Mouse (Mus musculus) limb, embryonic 10.5 days (tissue): ENCODE measurements at regions not wholly inside any gene's neighbourhood (a gene's known extent, or its start where the extent isn't known, plus 50 kb on each side); places are given as distances from the start of the nearest gene placed in this dataset.
A peak's percentile ranks its signal among the peaks of the same experiment; 100 is the strongest.

Source experiments
- DNase-seq: peaks from one replicate; pipeline ENCODE4 v3.0.0-alpha.2; 2017; ENCODE audit warnings: low spot score
- H3K27ac ChIP-seq: fragments of 300-500 bp; sonication (generic); 2 replicates; pipeline ENCODE4 v1.5.1; 2016; ENCODE audit warnings: mild to moderate bottlenecking
- H3K27me3 ChIP-seq: fragments of 300-500 bp; sonication (generic); 2 replicates; pipeline ENCODE4 v1.6.1; 2016; ENCODE audit warnings: low read depth, mild to moderate bottlenecking; ENCODE audit not compliant: poor library complexity, severe bottlenecking
- H3K36me3 ChIP-seq: fragments of 300-500 bp; sonication (generic); 2 replicates; pipeline ENCODE4 v1.6.1; 2016; ENCODE audit warnings: mild to moderate bottlenecking, moderate library complexity
- H3K4me1 ChIP-seq: fragments of 300-500 bp; sonication (generic); 2 replicates; pipeline ENCODE4 v1.6.1; 2016
- H3K4me3 ChIP-seq: fragments of 300-500 bp; sonication (generic); 2 replicates; pipeline ENCODE4 v1.5.1; 2016; ENCODE audit warnings: mild to moderate bottlenecking, moderate library complexity
- H3K9me3 ChIP-seq: fragments of 300-500 bp; sonication (generic); replicated peaks from 2 replicates; pipeline ENCODE4 v1.6.1; 2016; ENCODE audit warnings: mild to moderate bottlenecking
- WGBS: fragments of 180-500 bp; shearing (Covaris S2); methylation state at CpG from one replicate; pipeline ENCODE4 v1.1.7; 2016; 5-methylcytosine and 5-hydroxymethylcytosine counted together

GRCm38 (mm10) chr2:106513025-106513386 is 180.1 kb upstream of the Mpped2 start:
- Histone ChIP-seq H3K9me3 (no peaks in the 10 kb centered on the region), H3K4me1 (peaks cover 14% of the 10 kb centered on the region), H3K27ac (0 out of 2 replicates have a peak overlapping the region, but pooled peaks have one; percentile 46), H3K36me3 (no peaks in the 10 kb centered on the region), H3K27me3 (no peaks in the 10 kb centered on the region; the same call in 1 of the 2 replicates), H3K4me3 (no peak overlapping the region)
- WGBS, result 40% methylated on average over 5 of the region's 5 CpGs
- DNase-seq, result no peak

GRCm38 (mm10) chr2:106517224-106517623 is 175.8 kb upstream of the Mpped2 start:
- no peak overlapping the region for H3K27ac ChIP-seq
- no peak for DNase-seq
- no peaks in the 10 kb centered on the region for H3K9me3 ChIP-seq
- H3K4me3 ChIP-seq, result no peak overlapping the region
- H3K4me1 ChIP-seq, result peaks cover 13% of the 10 kb centered on the region
- H3K27me3 ChIP-seq, result no peaks in the 10 kb centered on the region
- WGBS, result 82% methylated on average over 5 of the region's 5 CpGs
- no peaks in the 10 kb centered on the region for H3K36me3 ChIP-seq

- 91% methylated on average over 3 of the region's 3 CpGs for WGBS
Observed at GRCm38 (mm10) chr2:106522961-106523360, 170.1 kb upstream of the Mpped2 start.

GRCm38 (mm10) chr2:106527008-106527407 is 166.1 kb upstream of the Mpped2 start:
- no peaks in the 10 kb centered on the region for H3K36me3 ChIP-seq
- WGBS, result 62% methylated on average over 2 of the region's 2 CpGs

More at GRCm38 (mm10) chr2:106522961-106523360, 170.1 kb upstream of the Mpped2 start:
- Histone ChIP-seq H3K27me3 (no peaks in the 10 kb centered on the region), H3K4me1 (peaks cover 11% of the 10 kb centered on the region), H3K4me3 (no peak overlapping the region), H3K9me3 (no peaks in the 10 kb centered on the region), H3K27ac (no peak overlapping the region), H3K36me3 (no peaks in the 10 kb centered on the region)
- DNase-seq, result no peak

GRCm38 (mm10) chr2:106529247-106529646 is 163.8 kb upstream of the Mpped2 start:
- peaks cover 18% of the 10 kb centered on the region for H3K4me1 ChIP-seq
- no peak for DNase-seq
- H3K4me3 ChIP-seq, result no peak overlapping the region
- no peak overlapping the region for H3K27ac ChIP-seq
- no peaks in the 10 kb centered on the region for H3K9me3 ChIP-seq
- H3K36me3 ChIP-seq, result no peaks in the 10 kb centered on the region
- 67% methylated on average over 5 of the region's 5 CpGs for WGBS
- H3K27me3 ChIP-seq, result no peaks in the 10 kb centered on the region

More at GRCm38 (mm10) chr2:106527008-106527407, 166.1 kb upstream of the Mpped2 start:
- Histone ChIP-seq H3K4me1 (peaks cover 17% of the 10 kb centered on the region), H3K27ac (peak overlapping the region; percentile 92), H3K4me3 (no peak overlapping the region), H3K27me3 (no peaks in the 10 kb centered on the region), H3K9me3 (no peaks in the 10 kb centered on the region)
- peak; percentile 55 for DNase-seq

GRCm38 (mm10) chr2:106529746-106530145 is 163.3 kb upstream of the Mpped2 start:
- peaks cover 22% of the 10 kb centered on the region for H3K4me1 ChIP-seq
- H3K27me3 ChIP-seq, result no peaks in the 10 kb centered on the region
- no peak overlapping the region for H3K27ac ChIP-seq
- 50% methylated on average over 2 of the region's 2 CpGs for WGBS
- no peaks in the 10 kb centered on the region for H3K9me3 ChIP-seq
- H3K36me3 ChIP-seq, result no peaks in the 10 kb centered on the region
- DNase-seq, result no peak
- no peak overlapping the region for H3K4me3 ChIP-seq

GRCm38 (mm10) chr2:106538329-106538728 is 154.7 kb upstream of the Mpped2 start:
- DNase-seq, result no peak
- peak overlapping the region; percentile 25; the same call in 1 of the 2 replicates for H3K27ac ChIP-seq
- H3K27me3 ChIP-seq, result no peaks in the 10 kb centered on the region
- peaks cover 27% of the 10 kb centered on the region for H3K4me1 ChIP-seq
- WGBS, result 75% methylated on average over 4 of the region's 4 CpGs
- H3K9me3 ChIP-seq, result no peaks in the 10 kb centered on the region
- no peaks in the 10 kb centered on the region for H3K36me3 ChIP-seq
- H3K4me3 ChIP-seq, result no peak overlapping the region

GRCm38 (mm10) chr2:106540176-106540575 is 152.9 kb upstream of the Mpped2 start:
- Histone ChIP-seq H3K4me1 (peaks cover 22% of the 10 kb centered on the region), H3K9me3 (no peaks in the 10 kb centered on the region), H3K36me3 (no peaks in the 10 kb centered on the region), H3K27ac (no peak overlapping the region), H3K27me3 (no peaks in the 10 kb centered on the region), H3K4me3 (no peak overlapping the region)
- DNase-seq, result no peak
- 97% methylated on average over 5 of the region's 5 CpGs for WGBS

GRCm38 (mm10) chr2:106547117-106547516 is 146.0 kb upstream of the Mpped2 start:
- no peak overlapping the region for H3K4me3 ChIP-seq
- 0 out of 2 replicates have a peak, but pooled peaks cover 5% of the 10 kb centered on the region for H3K4me1 ChIP-seq
- H3K27ac ChIP-seq, result no peak overlapping the region
- DNase-seq, result no peak
- no peaks in the 10 kb centered on the region for H3K27me3 ChIP-seq
- no peaks in the 10 kb centered on the region for H3K36me3 ChIP-seq
- H3K9me3 ChIP-seq, result no peaks in the 10 kb centered on the region
- WGBS, result 80% methylated on average over 4 of the region's 4 CpGs

GRCm38 (mm10) chr2:106553666-106554065 is 139.4 kb upstream of the Mpped2 start:
- H3K4me3 ChIP-seq, result no peak overlapping the region
- H3K27ac ChIP-seq, result 0 out of 2 replicates have a peak overlapping the region, but pooled peaks have one; percentile 28
- 0 out of 2 replicates have a peak, but pooled peaks cover 5% of the 10 kb centered on the region for H3K4me1 ChIP-seq
- H3K36me3 ChIP-seq, result no peaks in the 10 kb centered on the region
- WGBS, result 88% methylated on average over 5 of the region's 5 CpGs
- no peaks in the 10 kb centered on the region for H3K9me3 ChIP-seq
- no peak for DNase-seq
- H3K27me3 ChIP-seq, result no peaks in the 10 kb centered on the region

GRCm38 (mm10) chr2:106561571-106562090 is 131.4 kb upstream of the Mpped2 start:
- 60% methylated on average over 3 of the region's 3 CpGs for WGBS
- H3K4me1 ChIP-seq, result 0 out of 2 replicates have a peak, but pooled peaks cover 3% of the 10 kb centered on the region

GRCm38 (mm10) chr2:106570226-106570625 is 122.8 kb upstream of the Mpped2 start:
- no peak for DNase-seq
- Histone ChIP-seq H3K4me1 (peaks cover 5% of the 10 kb centered on the region), H3K4me3 (no peak overlapping the region), H3K27ac (no peak overlapping the region), H3K27me3 (no peaks in the 10 kb centered on the region), H3K36me3 (no peaks in the 10 kb centered on the region), H3K9me3 (no peaks in the 10 kb centered on the region)
- 88% methylated on average over 1 of the region's 1 CpGs for WGBS

More at GRCm38 (mm10) chr2:106561571-106562090, 131.4 kb upstream of the Mpped2 start:
- Histone ChIP-seq H3K27ac (no peak overlapping the region), H3K27me3 (no peaks in the 10 kb centered on the region), H3K9me3 (no peaks in the 10 kb centered on the region), H3K36me3 (no peaks in the 10 kb centered on the region), H3K4me3 (no peak overlapping the region)
- DNase-seq, result no peak

- H3K27ac ChIP-seq, result no peak overlapping the region
- H3K9me3 ChIP-seq, result no peaks in the 10 kb centered on the region
- no peaks in the 10 kb centered on the region for H3K27me3 ChIP-seq
- H3K4me3 ChIP-seq, result no peak overlapping the region
- WGBS, result 91% methylated on average over 3 of the region's 3 CpGs
- no peaks in the 10 kb centered on the region for H3K36me3 ChIP-seq
- peaks cover 16% of the 10 kb centered on the region for H3K4me1 ChIP-seq
- DNase-seq, result no peak
Observed at GRCm38 (mm10) chr2:106571346-106571745, 121.7 kb upstream of the Mpped2 start.

GRCm38 (mm10) chr2:106571913-106572312 is 121.2 kb upstream of the Mpped2 start:
- no peaks in the 10 kb centered on the region for H3K36me3 ChIP-seq
- DNase-seq, result no peak
- no peaks in the 10 kb centered on the region for H3K27me3 ChIP-seq
- 72% methylated on average over 2 of the region's 2 CpGs for WGBS
- peaks cover 22% of the 10 kb centered on the region for H3K4me1 ChIP-seq
- H3K9me3 ChIP-seq, result no peaks in the 10 kb centered on the region
- no peak overlapping the region for H3K4me3 ChIP-seq
- no peak overlapping the region for H3K27ac ChIP-seq
